Mouse (Mus musculus) cerebellum, postnatal 10 days (tissue): ENCODE results near the gene Dlat.

Experiments
- DNase-seq, 2 experiments: peaks; one replicate each; pipeline ENCODE4 v3.0.0; 2021; ENCODE audit warnings: mixed read lengths in 2 of 2

The Dlat gene

DNA sequence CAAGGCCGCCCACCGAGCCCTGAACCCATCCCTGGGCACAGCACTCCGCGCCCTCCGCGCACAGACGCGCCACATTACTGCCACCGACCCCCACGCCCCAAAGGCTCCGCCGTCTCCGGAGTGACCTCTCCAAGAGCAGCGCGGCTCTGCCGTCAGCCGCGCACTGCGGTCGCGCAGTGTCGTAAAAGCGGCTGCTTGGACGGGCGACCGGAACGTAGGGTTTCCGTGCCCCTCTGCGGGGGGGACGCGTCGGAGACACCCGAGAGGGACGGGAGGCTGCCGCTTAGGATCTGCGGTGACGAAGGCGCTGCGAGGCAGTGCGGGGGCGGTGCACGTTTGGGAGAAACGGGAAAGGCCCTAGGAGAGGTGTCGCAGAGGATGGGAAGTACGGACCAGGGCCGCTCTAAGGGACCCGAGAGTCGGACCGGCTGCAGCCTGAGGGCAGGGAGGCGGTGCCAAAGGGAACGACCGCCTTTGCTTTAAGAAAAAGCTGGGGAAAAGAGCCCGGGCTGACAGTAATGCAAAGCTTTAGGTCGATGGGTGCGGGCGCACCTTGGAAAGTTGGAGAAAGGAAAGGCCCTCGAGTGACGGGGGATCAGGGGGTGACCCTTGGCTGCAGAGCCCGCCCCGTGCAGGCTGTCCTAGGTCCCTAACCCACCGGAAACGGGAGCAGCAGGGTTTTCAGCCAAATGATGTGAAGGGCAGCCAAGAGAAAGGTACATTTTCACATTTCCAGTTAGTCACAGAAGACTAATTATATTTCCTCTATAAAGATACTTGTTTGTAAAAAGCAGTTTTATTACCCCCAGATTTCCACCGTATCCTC, at the start of gene Dlat:
Dlat (minus strand) TSS at position 389 of the 826 bp plus-strand sequence.
- peak; percentile 93 to 94 for DNase-seq

DNA sequence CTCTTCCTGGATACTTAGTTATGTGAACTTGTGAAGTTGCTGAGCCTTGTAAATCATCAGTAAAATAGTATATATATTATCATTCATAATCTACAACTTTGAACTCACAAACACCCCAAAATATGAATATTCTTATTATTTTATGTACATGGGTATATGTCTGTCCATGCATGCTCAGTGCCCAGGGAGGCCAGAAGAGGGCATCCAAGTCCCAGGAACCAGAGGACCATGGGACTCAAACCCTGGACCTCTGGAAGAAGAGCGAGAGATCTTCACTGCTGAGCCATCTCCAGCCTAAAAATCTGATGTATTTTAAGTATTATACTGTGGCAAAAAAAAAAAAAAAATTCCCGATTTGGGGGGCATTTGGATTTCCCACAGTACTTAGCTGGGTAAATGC, 49.5 kb upstream of the Dlat start:
- DNase-seq, result peak; percentile 76 to 82

DNA sequence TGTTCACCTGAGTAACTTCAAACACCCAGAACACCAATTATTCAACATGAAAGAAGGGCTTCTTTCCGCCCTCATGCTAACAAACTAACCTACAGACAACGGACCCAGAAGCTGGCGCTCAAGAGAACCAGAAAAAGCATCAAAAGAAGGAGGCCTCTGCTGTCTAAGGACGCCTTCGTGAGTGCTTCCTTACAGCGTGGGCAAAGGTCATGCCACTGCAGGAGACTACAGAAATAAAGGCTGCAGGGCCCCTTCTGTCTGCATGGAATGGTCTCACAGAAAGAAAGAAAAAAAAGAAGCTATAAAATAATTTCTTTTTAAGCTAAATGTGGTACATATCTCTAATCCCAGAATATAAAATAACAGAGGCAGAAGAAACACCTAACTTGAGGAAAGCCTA, 45.3 kb upstream of the Dlat start:
- DNase-seq, result no peak

DNA sequence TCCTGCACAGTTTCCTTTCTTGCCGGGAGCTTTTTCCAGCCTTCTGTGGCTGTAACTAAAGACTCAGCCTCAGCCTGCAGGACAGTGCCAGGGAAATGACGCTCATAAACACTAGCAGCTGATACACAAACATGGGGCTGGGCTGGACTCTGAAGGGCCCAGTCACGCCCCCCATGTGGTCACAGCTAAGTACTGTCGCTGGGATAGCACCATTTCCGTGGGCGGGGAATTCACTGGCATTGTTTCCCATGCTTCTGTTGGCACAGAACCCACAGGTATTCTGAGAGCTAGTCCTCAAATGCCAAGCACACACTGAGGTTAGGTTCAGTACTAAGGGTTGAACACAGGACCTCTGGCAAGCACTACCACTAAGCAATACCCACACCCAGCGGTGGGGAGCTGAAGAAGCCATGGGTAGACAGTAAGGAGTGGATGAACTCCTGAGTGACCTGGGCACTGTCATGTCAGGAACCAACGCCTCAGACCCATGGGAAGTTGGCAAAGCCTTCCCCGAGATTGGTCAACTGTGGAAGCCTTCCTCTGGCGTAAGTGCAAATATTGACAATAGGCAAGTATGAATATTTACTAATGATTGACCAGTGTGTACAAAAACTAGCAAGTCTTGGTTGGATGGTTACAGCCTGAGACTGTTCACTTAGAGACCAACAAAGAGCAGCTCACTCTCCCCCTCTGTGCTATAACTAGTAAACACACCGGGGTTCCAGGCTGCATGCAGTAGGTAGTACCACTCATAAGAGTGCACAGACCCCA, 41.5 kb upstream of the Dlat start:
- peak; percentile 53 to 58 for DNase-seq

DNA sequence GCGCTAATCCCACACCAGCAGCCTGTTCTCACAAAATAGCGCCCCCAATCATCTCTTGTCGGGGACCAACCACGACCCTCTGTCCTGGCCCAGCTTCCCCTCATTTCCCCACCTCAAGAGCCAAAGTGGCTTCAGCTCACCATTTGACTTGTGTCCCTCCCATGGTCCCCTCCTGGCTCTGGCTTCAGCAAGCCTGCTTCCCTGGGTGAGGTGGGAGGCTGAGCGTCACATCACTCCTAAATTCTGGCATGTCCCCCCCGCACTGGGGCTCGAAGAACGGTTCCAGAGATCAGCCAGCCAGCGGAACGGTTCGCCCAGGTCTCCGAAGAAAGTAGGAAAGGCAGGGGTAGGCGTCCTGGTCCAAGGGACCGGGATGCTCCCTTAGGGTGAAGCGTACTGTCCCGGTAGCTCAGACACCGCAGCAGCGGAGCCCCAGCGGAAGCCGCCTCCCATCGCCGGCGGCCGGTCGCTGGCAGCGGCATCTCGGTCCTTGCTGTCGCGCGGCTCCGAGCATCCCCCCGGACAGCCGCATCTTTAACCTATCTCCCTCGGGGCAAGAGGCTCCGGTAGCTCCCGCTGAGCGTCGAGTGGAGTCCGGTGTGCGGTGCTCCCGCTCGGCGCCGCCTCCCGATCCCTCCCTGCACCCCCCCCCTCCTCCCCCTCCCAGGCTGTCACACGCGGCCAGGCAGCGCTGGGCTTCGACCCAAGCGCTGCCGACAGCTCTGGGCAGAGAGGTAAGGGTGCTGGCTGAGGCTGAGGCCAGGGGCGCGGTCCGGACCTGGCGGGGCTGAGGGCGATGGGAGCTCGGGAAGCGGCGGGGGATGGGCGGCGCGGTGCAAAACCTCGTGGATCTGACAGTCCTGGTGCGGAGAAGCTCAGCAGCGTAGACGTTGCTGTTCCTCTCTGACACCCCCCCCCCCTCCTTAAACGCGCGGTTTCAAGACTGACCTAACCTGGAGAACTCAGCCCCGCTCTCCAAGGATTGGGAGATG, 39.1 kb upstream of the Dlat start:
- peak; percentile 81 to 83 for DNase-seq

DNA sequence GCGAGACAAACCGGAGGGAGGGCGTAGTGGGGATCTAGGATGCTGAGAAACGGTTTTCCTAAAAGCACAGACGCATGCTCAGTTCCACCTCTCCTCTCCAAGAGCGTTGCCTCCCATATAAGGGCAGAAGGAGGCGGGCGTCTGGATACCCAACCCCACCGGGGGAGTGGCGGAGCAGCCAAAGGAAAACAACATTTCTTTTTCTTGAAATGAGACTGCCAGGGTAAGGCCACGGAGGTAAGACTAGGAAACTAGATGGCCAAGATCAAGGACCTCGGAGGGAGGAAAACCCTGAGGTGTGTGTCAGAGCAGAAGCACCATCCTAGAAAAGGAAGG, 38.1 kb upstream of the Dlat start:
- peak; percentile 88 to 90 for DNase-seq

DNA sequence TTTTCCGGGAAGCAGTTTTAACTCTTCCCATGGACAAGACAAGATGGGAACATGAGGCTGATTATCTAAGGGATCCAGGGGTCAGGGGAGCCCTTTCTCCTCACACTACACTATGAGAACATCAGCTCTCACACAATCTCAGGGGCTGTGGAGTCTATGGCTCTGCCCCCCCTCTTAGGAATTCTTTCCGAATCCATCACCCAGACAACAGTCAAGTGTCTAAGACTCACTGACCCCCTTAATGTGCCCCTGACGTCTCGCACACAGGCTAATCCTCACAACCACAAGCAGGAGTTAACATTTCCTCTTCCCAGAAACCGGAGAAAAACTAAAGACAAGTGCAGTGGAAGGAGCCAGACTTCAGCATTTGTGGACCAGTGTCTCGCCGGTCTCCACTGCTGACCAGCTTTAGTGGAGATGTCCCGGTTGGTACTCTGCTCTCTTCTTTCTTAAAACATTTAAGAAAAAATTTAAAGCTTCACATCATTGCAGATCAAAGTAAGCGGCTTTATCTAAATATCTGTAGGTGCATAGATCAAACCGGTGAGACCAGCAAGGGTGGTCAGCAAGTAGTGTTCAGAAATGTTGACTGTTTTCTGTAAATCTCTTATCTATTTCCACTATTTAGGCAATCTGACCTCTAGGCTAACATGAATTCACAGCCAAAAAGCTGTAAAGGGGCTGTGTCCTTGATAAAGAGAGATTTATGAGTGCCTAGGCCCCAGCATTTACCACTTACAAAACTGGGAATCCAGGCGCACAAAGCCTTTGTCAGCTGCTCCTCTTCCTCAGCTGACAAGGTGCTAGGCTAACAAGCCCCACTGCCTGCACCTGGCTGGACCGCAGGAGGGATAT, 37.5 kb upstream of the Dlat start:
- DNase-seq, result no peak

DNA sequence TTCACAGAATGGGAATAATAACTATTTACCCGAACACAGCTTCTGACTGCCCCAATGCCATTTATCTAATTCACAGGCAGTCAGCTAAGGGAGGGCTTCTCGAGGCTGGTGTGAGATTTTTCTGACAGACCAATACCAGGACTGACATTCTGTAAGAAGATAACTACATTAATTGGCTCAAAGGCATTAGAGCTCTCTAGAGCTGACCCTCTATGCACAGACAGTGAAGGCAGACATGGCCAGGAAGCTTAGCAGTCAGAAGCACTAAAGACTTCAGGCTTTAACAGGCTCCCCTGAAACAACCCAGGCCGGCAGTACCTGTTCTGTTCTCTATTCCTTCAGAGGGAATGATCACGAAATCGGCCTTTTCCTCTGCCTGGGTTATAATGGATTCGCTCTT, 35.6 kb upstream of the Dlat start:
- no peak for DNase-seq

DNA sequence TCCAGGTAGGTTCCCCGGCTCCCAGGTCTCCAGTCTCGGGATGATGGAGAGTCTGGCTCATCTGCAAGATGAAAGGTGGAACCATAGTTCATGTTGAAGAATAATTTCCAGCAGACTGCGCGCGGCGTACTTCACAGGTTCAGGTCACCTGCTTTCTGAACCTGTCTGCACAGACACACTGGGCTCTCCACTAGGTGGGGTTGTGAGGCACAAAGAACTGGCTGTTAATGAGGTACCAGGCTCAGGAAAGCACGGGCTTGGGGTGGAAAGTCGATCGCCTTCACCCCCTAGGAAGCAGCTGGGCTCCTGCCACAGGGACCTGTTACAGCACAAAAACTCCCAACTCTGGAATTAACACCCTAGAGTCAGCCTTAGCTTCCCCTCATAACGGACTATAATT, 34.1 kb upstream of the Dlat start:
- peak; percentile 74 to 80 for DNase-seq

DNA sequence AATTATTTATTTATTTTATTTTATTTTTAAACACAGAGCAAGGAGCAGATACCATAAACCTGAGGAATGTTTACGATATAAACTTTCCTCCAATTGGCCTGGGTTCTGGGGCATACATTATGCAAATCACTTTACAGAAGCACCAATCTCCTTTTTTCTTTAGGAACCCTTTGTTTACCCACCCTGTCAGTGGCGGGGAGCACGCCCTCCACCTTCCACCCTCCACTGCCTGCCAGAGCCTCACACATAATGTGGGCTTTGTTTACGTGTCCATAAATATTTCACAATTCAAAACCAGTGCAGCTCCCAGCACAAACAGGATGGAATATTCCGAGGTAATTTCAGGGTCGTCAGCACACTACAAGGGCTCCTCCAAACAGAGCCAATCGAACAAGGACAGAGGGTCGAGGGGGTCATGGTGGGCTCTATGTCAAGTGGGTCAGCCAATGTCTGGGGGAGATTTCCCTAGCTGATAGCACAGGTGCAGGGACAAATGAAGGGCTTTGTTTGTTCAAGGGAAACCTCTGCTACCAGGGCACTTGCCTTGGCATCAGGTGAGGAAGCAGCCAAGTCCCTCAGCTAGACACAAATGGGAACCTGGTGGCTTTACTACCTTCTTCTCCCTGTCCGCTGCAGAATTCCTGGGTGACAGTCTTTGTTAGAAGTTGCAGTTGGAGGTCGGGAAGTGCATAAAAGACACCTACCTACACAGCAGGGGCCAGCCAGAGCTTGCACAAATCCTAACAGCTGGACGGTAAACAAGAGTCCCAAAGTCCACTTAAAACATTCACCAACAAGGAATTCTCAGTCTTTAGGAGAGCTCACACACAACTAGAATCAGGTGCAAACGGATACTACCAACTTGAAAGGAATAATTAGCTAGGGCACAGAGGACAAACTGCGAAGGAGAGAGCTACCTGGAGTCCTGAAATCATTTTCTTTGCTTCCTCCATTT, 33.3 kb upstream of the Dlat start:
- no peak for DNase-seq

DNA sequence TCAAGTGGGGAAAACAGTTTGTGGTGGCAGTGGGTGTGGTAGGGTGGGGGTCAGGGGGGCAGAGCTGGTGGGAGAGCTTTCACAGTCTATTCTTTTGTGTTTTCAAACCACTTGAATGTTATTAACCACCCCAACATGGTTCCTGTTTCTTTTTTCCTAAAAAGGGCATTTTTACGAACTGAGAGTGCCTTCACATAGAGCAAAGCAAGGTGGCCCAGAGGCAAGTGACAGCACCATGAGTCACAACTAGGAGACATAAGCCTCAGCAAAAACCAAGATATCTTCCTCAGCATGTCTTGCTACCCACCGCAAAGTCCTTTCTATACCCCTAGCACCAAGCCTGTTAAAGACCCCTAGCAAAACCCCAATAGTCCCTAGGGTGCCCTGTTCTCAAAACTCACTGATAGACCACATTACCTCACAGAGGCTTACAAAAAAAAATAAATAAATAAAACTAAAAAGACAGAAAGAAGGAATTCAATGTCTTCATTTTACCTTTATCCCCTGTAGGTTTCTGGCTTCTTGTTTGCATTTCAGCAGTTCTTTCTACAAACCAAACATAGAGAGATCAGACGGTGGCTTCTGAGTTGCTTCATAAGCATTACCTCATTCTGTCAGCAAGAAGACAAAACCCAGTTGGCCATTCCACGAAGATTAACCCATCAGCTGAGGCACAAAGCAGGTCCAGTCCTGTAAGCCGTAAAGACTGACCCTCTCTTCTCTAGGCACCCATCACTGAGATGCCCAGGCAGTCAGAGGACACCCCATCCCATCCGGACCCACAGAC, 27.5 kb upstream of the Dlat start:
- no peak for DNase-seq

DNA sequence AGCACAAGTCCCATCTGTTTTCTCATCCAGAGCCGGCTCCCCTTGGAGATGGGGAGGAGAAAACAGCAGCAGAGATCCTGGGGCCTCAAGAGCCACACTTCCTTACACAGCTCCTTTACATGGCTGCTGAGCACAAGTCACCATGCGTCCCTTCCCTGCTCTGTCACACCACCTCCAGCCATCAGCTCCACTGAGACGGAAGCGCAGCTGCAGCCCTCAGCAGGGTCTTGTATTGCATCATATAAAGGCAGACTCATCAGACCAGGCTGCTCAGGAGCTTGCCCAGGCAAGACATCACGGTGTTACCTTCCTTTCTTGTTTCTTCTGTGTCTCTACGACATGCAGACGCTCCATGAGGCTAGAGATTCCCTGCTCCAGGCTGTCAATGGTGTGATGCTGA, 22.1 kb upstream of the Dlat start:
- no peak for DNase-seq

DNA sequence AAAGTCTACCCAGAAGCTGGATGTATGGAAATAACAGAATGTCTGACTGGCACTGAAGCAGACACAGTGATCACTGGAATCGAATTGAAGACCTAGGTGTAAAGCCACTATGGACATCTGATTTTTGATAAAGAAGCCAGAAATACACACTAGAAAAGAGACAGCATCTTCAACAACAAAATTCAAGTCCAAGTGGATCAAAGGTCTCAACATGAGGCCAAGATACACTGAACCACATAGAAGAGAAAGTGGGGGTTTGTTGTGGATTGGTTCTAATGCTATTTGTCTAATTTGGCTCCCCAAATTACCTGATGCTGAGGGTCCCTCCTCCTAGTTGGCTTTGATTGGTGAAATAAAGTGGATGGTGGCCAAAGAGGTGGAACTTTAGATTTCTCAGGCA, 19.8 kb upstream of the Dlat start:
- DNase-seq, result no peak

DNA sequence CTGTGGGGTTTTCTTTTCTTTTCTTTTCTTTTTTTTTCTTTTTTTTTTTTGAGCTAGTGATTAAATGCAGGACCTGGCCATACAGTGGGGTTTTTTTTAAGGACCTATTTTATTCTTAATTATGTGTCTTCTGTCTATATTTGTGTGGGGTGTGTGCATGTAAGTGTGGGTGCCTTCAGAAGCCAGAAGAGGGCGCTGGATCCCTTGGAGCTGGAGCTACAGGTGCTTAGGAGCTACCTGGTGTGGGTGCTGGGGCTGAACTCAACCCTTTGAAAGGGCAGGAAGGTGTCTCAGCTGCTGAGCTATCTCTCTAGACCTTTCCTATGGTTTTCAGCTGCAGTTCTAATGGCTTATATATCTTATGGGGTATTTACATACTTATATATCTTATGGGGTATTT, 15.2 kb upstream of the Dlat start:
- DNase-seq, result no peak

DNA sequence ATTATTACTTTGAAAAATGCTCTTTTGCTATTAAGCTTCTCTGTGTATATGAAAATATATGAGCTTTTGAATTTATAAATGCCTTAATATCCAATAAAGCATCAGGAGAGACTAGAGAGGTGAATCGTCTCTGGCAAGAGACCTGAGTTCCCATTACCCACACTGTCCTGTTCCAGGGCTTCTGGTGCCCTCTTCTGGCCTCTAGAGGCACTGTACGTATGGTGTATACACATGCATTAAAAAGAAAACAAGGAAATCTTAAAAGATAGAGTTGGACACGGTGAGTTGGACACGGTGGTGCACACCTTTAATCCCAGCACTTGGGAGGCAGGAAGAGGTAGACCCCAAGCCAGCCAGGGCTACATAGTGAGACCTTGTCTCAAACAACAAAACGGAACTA, 11.1 kb upstream of the Dlat start:
- peak; percentile 77 to 79 for DNase-seq

DNA sequence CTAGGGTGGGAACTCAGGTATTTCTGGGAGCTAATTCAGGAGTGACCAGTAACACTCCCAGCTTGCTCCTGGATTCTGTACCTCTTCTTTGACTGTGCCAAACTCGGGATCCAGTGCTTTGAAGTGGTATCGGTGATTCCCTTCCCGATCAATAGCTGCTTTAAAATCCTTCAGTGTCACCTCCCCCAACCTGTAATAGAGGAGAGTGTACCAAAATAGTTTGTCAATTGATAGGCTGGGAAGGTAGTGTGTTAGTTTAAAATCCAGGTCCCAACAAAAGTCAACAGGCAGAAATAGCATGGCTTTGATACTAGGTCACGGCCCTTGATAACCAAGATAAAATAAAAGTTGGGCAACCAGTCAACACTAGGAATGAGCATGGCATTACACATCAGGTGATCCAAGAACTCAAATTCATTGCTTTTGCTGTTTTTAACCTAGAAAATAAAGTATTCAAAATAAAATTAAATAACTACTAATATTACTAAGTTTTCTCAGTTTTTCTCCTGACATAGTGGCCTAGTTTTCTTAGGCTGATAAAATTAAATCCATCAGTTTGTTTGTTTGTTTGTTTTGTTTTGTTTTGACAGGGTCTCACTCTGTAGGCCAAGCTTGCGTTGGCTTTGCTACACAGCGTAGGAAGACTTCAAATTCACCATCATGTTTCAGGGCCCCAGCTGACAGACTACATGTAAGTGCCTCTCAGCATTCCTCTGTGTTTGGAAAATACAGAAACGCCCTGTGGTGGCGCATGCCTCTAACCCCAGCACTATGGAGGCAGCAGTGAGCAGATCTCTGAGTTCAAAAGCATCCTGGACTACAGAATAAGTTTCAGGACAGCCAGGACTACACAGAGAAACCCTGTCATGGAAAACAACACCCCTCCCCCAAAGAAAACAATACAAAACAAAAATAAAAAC, 8.3 kb upstream of the Dlat start:
- DNase-seq, result no peak

DNA sequence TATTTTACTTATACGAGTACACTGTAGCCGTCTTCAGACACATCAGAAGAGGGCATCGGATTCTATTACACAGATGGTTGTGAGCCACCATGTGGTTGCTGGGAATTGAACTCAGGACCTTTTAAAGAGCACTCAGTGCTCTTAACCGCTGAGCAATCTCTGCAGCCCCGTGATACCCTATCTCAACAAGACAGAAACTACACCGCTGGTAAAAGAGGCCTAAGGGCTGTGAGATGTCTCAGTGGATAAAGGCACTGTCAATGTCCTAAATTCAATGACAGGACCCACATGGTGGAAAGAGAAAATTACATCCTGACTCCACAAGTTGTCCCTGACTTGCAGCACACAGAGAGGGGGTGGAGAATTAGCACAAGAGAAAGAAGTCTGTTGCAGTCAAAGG, 6.9 kb upstream of the Dlat start:
- no peak for DNase-seq

DNA sequence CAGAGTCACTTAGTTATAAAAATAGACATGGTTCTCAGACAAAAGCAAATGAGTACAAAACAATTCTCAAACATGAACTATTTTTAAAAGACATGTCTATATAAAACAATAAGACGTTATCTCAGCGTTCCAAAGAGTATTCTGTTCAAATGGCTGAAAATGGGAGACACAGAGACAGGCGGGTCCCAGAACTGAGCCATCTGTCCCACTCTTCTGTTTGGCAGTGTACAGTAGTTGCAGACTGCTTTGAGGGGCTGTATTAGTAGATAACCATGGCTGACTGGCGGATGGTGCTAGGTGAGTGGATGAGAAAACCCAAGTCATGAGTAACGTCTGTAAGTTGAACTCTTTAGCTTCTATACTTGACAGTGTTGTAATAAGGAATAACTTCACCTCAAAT, 5.2 kb upstream of the Dlat start:
- no peak for DNase-seq

DNA sequence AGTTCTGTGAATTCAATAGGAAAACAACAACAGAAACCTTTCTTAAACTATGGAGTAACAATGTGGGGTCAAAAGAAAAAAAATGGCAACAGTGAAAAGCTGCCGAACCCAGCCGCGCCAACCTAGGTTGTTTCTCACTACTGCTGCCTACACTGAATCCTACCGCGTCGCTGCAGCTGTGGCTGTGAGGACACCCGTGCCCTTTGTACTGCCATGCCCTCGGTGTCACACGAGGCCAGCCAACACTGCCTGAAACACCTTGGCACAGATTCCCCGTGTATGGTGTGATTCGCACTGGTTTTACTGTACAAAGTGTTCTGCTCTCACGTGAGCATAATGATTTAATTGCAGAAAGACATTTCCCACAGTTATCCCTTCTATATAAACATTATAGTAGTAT, 851 bp upstream of the Dlat start:
- peak; percentile 40 to 49 for DNase-seq
